Mouse (Mus musculus): ENCODE measurements around the gene Sap30bp.

Gene Sap30bp

GRCm38 (mm10) chr11:115904956-115905790 lies 27.9 kb upstream of the Sap30bp start:
- DNase-seq (ENCODE audit: low read depth, low spot score) = no peak

- no peak for DNase-seq (ENCODE audit: low read depth, low spot score)
These were observed 27.0 kb upstream of the Sap30bp start for GRCm38 (mm10) chr11:115906116-115906515.

GRCm38 (mm10) chr11:115906521-115906920 lies 26.6 kb upstream of the Sap30bp start:
- DNase-seq (ENCODE audit: low read depth, low spot score) = no peak

GRCm38 (mm10) chr11:115911134-115911561 lies 21.9 kb upstream of the Sap30bp start:
- DNase-seq (ENCODE audit: low read depth, low spot score) = no peak

- no peak for DNase-seq (ENCODE audit: low read depth, low spot score)
These were observed 21.3 kb upstream of the Sap30bp start, which contains the start of gene Smim6 for GRCm38 (mm10) chr11:115911632-115912376. Gene Smim6, plus strand, starts transcription at chr11:115912017.

- no peak for DNase-seq (ENCODE audit: low read depth, low spot score)
These were observed 16.5 kb upstream of the Sap30bp start for GRCm38 (mm10) chr11:115916579-115916978.

- DNase-seq (ENCODE audit: low read depth, low spot score) = no peak
These were observed 14.4 kb upstream of the Sap30bp start for GRCm38 (mm10) chr11:115918637-115919036.

- no peak for DNase-seq (ENCODE audit: low read depth, low spot score)
These were observed 14.0 kb upstream of the Sap30bp start for GRCm38 (mm10) chr11:115919073-115919472.

GRCm38 (mm10) chr11:115920110-115920818 lies 12.8 kb upstream of the Sap30bp start:
- no peak for DNase-seq (ENCODE audit: low read depth, low spot score)

GRCm38 (mm10) chr11:115921986-115922385 lies 11.1 kb upstream of the Sap30bp start:
- DNase-seq (ENCODE audit: low read depth, low spot score) = no peak

GRCm38 (mm10) chr11:115929031-115929430 lies 4.1 kb upstream of the Sap30bp start:
- DNase-seq (ENCODE audit: low read depth, low spot score) = no peak

- no peak for DNase-seq (ENCODE audit: low read depth, low spot score)
These were observed 3.3 kb upstream of the Sap30bp start for GRCm38 (mm10) chr11:115929818-115930217.

GRCm38 (mm10) chr11:115931235-115931634 lies 1.8 kb upstream of the Sap30bp start:
- DNase-seq (ENCODE audit: low read depth, low spot score) = no peak

- DNase-seq (ENCODE audit: low read depth, low spot score) = no peak
These were observed 647 bp downstream of the Sap30bp start for GRCm38 (mm10) chr11:115933747-115934110.

- DNase-seq (ENCODE audit: low read depth, low spot score) = no peak
These were observed 6.7 kb downstream of the Sap30bp start for GRCm38 (mm10) chr11:115939690-115940329.

- DNase-seq (ENCODE audit: low read depth, low spot score) = no peak
These were observed 8.9 kb downstream of the Sap30bp start for GRCm38 (mm10) chr11:115941980-115942379.

GRCm38 (mm10) chr11:115945247-115945646 lies 12.2 kb downstream of the Sap30bp start:
- DNase-seq (ENCODE audit: low read depth, low spot score) = no peak

- no peak for DNase-seq (ENCODE audit: low read depth, low spot score)
These were observed 13.2 kb downstream of the Sap30bp start for GRCm38 (mm10) chr11:115946221-115946828.

- no peak for DNase-seq (ENCODE audit: low read depth, low spot score)
These were observed 15.2 kb downstream of the Sap30bp start for GRCm38 (mm10) chr11:115948316-115948715.

- no peak for DNase-seq (ENCODE audit: low read depth, low spot score)
These were observed 17.6 kb downstream of the Sap30bp start for GRCm38 (mm10) chr11:115950719-115951118.

GRCm38 (mm10) chr11:115954712-115955111 lies 21.6 kb downstream of the Sap30bp start:
- no peak for DNase-seq (ENCODE audit: low read depth, low spot score)

Measured in brain, embryonic 18.5 days (tissue).